Mouse (Mus musculus) forelimb bud, embryonic 11.5 days (tissue): ENCODE results near the gene Tuba3b.
A peak's percentile ranks its signal among the peaks of the same experiment; 100 is the strongest.

Source experiments
- DNase-seq: peaks from one replicate; pipeline ENCODE4 v3.0.0-alpha.2; 2012; ENCODE audit warnings: low read depth, low spot score

Gene Tuba3b

GRCm38 (mm10) chr6:145615666-145616210, at the start of gene Tuba3b:
Gene Tuba3b, plus strand, starts transcription at chr6:145615757.
- DNase-seq = no peak

GRCm38 (mm10) chr6:145567296-145567695, 48.3 kb upstream of the Tuba3b start:
- DNase-seq = no peak

- no peak for DNase-seq
Measured at GRCm38 (mm10) chr6:145567832-145568231, 47.7 kb upstream of the Tuba3b start.

GRCm38 (mm10) chr6:145568701-145569100, 46.9 kb upstream of the Tuba3b start:
- DNase-seq = no peak

GRCm38 (mm10) chr6:145573250-145574013, 42.1 kb upstream of the Tuba3b start:
- DNase-seq = no peak

- no peak for DNase-seq
Measured at GRCm38 (mm10) chr6:145576762-145577161, 38.8 kb upstream of the Tuba3b start.

GRCm38 (mm10) chr6:145578457-145579185, 36.9 kb upstream of the Tuba3b start:
- peak; percentile 35 for DNase-seq

- DNase-seq = no peak
Measured at GRCm38 (mm10) chr6:145579761-145580160, 35.8 kb upstream of the Tuba3b start.

GRCm38 (mm10) chr6:145581366-145582170, 34.0 kb upstream of the Tuba3b start:
- no peak for DNase-seq

GRCm38 (mm10) chr6:145585052-145585973, 30.2 kb upstream of the Tuba3b start:
- DNase-seq = no peak

- no peak for DNase-seq
Measured at GRCm38 (mm10) chr6:145590501-145591293, 24.9 kb upstream of the Tuba3b start.

GRCm38 (mm10) chr6:145591578-145591977, 24.0 kb upstream of the Tuba3b start:
- no peak for DNase-seq

- no peak for DNase-seq
Measured at GRCm38 (mm10) chr6:145592036-145592435, 23.5 kb upstream of the Tuba3b start.

GRCm38 (mm10) chr6:145592531-145592998, 23.0 kb upstream of the Tuba3b start:
- DNase-seq = no peak

GRCm38 (mm10) chr6:145593991-145594390, 21.6 kb upstream of the Tuba3b start:
- DNase-seq = no peak

- no peak for DNase-seq
Measured at GRCm38 (mm10) chr6:145595905-145596304, 19.7 kb upstream of the Tuba3b start.

- no peak for DNase-seq
Measured at GRCm38 (mm10) chr6:145598794-145599555, 16.6 kb upstream of the Tuba3b start.

GRCm38 (mm10) chr6:145604126-145604525, 11.4 kb upstream of the Tuba3b start:
- DNase-seq = no peak

- no peak for DNase-seq
Measured at GRCm38 (mm10) chr6:145604648-145605047, 10.9 kb upstream of the Tuba3b start.
